Mouse (Mus musculus): Measurements from ENCODE around the gene Slc44a5. TPM values are rescaled to one million over a fixed set of nuclear protein-coding genes. Genes with fewer than 3 reads are reported as not detected.

Slc44a5 gene
- 0.68 and 0.97 TPM in 2 replicates for polyA plus RNA-seq (2015; fragmentation: Nextera tagmentation; extraction: Ambion mirVana)

- Histone ChIP-seq H3K4me2 (replicated peaks) (peak within 1 kb of the TSS; percentile 98), H3K4me3 (replicated peaks) (peak within 1 kb of the TSS; percentile 53), H3K36me3 (no peaks in the 10 kb centered on the region), H3K4me1 (replicated peaks) (peaks cover 12% of the 10 kb centered on the region), H3K27ac (no peak within 1 kb of the TSS), H3K9ac (peak within 1 kb of the TSS; percentile 54), H3K9me3 (no peaks in the 10 kb centered on the region), H3K27me3 (replicated peaks) (peaks cover 25% of the 10 kb centered on the region)
- under 1% methylated on average over 66 of the region's 66 CpGs for WGBS
- peak; percentile 67 for ATAC-seq
These were observed at the start of gene Slc44a5 for GRCm38 (mm10) chr3:153973171-153973948. Slc44a5 (plus strand) TSS chr3:153973436.

- WGBS: 89% methylated on average over 7 of the region's 7 CpGs
- Histone ChIP-seq H3K27me3 (replicated peaks) (no peaks in the 10 kb centered on the region), H3K27ac (no peak overlapping the region), H3K4me1 (replicated peaks) (no peaks in the 10 kb centered on the region), H3K9ac (no peak overlapping the region), H3K4me2 (replicated peaks) (no peak overlapping the region), H3K36me3 (peaks cover 12% of the 10 kb centered on the region), H3K9me3 (no peaks in the 10 kb centered on the region), H3K4me3 (replicated peaks) (no peak overlapping the region)
- ATAC-seq: no peak
These were observed 46.9 kb upstream of the Slc44a5 start for GRCm38 (mm10) chr3:153926333-153926732.

DNA sequence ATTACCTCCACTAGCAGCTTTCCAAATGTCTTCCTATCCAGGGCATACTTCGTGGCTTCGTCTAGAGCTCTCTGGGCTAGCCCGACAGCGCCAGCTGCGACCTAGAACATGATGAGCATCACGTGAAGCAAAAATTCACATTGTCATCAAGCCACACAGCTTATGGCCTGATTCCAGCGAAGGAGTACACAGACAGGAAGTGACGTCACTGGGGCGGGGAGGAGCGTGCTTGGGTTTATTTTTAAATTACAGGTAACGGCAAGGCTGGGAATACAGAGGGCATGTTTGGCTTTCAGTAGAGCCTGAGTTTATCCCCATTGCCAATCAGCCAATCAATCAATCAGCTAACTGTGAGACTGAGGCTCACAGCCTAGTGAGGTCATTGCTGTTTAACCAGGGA lies 43.7 kb upstream of the Slc44a5 start:
- Histone ChIP-seq H3K9me3 (no peaks in the 10 kb centered on the region), H3K27ac (no peak overlapping the region), H3K4me1 (replicated peaks) (no peaks in the 10 kb centered on the region), H3K4me2 (replicated peaks) (no peak overlapping the region), H3K4me3 (replicated peaks) (no peak overlapping the region), H3K27me3 (replicated peaks) (no peaks in the 10 kb centered on the region), H3K9ac (no peak overlapping the region), H3K36me3 (peaks cover 13% of the 10 kb centered on the region)
- 89% methylated on average over 11 of the region's 11 CpGs for WGBS
- no peak for ATAC-seq

DNA sequence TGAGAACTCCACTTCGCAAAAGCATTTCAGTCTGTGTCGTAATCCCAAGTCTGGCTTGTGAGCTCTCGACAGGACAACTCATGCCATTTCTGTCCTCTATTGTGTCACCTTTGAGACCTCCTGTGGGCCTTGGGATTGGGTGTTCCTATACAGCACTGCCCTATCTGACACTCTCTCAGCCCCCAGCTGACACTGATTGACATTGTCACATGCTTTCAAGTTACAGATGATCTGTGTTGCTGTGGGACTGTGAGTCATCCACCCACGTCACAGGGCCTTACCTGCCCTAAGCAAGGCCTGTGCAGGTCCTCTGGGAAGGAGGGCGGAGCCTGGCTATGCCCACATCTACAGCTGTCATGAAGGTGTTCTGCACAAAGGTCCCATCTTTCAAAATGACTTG lies 40.8 kb upstream of the Slc44a5 start:
- no peak overlapping the region for H3K9ac ChIP-seq
- ATAC-seq: no peak
- H3K36me3 ChIP-seq: peaks cover 14% of the 10 kb centered on the region
- H3K9me3 ChIP-seq: no peaks in the 10 kb centered on the region
- H3K4me1 ChIP-seq (replicated peaks): no peaks in the 10 kb centered on the region; the same call in 1 of the 2 replicates
- no peak overlapping the region for H3K27ac ChIP-seq
- H3K27me3 ChIP-seq (replicated peaks): no peaks in the 10 kb centered on the region
- H3K4me3 ChIP-seq (replicated peaks): no peak overlapping the region
- 92% methylated on average over 5 of the region's 5 CpGs for WGBS
- H3K4me2 ChIP-seq (replicated peaks): no peak overlapping the region

- H3K4me1 ChIP-seq (replicated peaks): no peaks in the 10 kb centered on the region; the same call in 1 of the 2 replicates
- peaks cover 11% of the 10 kb centered on the region; the same call in 1 of the 2 replicates for H3K36me3 ChIP-seq
- no peak overlapping the region for H3K9ac ChIP-seq
- H3K4me2 ChIP-seq (replicated peaks): no peak overlapping the region
- 0 out of 2 replicates have a peak, but pooled peaks have one; percentile 24 for ATAC-seq
- no peak overlapping the region for H3K27ac ChIP-seq
- H3K27me3 ChIP-seq (replicated peaks): no peaks in the 10 kb centered on the region
- WGBS: 77% methylated on average over 9 of the region's 9 CpGs
- H3K4me3 ChIP-seq (replicated peaks): no peak overlapping the region
- no peaks in the 10 kb centered on the region for H3K9me3 ChIP-seq
These were observed 37.4 kb upstream of the Slc44a5 start for GRCm38 (mm10) chr3:153935878-153936277.

- H3K9ac ChIP-seq: no peak overlapping the region
- H3K36me3 ChIP-seq: peaks cover 11% of the 10 kb centered on the region; the same call in 1 of the 2 replicates
- H3K27ac ChIP-seq: no peak overlapping the region
- H3K4me2 ChIP-seq (replicated peaks): no peak overlapping the region
- ATAC-seq: no peak
- no peaks in the 10 kb centered on the region for H3K27me3 ChIP-seq (replicated peaks)
- no peaks in the 10 kb centered on the region for H3K9me3 ChIP-seq
- no peaks in the 10 kb centered on the region; the same call in 1 of the 2 replicates for H3K4me1 ChIP-seq (replicated peaks)
- 92% methylated on average over 17 of the region's 17 CpGs for WGBS
- H3K4me3 ChIP-seq (replicated peaks): no peak overlapping the region
These were observed 36.0 kb upstream of the Slc44a5 start for GRCm38 (mm10) chr3:153937116-153937810.

DNA sequence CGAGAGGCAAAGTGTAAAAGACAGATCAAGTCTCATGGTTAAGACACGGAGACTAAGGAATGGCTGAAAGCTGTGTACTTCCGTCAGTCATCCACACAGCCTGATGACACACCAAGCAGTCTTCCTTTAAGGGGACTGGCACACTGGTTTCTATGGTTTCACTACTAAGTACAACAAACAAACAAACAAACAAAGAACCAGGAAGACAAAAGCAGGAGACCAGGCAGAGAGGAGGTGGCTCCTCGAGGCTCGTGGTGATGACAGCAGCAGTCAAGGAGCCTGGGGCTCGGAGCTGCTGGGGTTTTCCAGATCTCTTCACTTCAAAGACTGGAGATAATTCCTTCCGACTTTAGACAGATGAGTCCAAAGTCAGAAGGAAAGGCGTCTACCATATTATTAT lies 33.2 kb upstream of the Slc44a5 start:
- Histone ChIP-seq H3K4me2 (replicated peaks) (no peak overlapping the region), H3K4me3 (replicated peaks) (no peak overlapping the region), H3K27ac (no peak overlapping the region), H3K9ac (no peak overlapping the region), H3K9me3 (no peaks in the 10 kb centered on the region), H3K4me1 (replicated peaks) (peaks cover 5% of the 10 kb centered on the region), H3K27me3 (replicated peaks) (no peaks in the 10 kb centered on the region), H3K36me3 (0 out of 2 replicates have a peak, but pooled peaks cover 5% of the 10 kb centered on the region)
- ATAC-seq: no peak
- 90% methylated on average over 8 of the region's 8 CpGs for WGBS

DNA sequence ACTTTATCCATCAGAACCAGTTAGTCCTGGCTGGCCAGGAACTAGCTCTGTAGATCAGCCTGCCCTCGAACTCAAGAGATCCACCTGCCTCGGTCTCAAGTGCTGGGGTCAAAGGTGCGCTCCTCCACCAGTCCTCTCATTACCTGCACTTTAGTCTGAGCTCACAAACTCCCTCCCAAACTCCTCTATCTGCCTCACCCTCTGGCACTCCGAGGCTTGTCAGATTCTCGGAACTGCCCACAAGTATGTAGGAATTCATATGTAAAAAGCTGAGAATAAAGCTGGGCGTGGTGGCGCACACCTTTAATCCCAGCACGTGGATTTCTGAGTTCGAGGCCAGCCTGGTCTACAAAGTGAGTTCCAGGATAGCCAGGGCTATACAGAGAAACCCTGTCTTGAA lies 32.8 kb upstream of the Slc44a5 start:
- Histone ChIP-seq H3K27ac (no peak overlapping the region), H3K9me3 (no peaks in the 10 kb centered on the region), H3K9ac (no peak overlapping the region), H3K27me3 (replicated peaks) (no peaks in the 10 kb centered on the region), H3K4me3 (replicated peaks) (no peak overlapping the region), H3K4me1 (replicated peaks) (peaks cover 5% of the 10 kb centered on the region), H3K36me3 (0 out of 2 replicates have a peak, but pooled peaks cover 5% of the 10 kb centered on the region), H3K4me2 (replicated peaks) (no peak overlapping the region)
- ATAC-seq: no peak
- 93% methylated on average over 9 of the region's 9 CpGs for WGBS

- no peaks in the 10 kb centered on the region for H3K9me3 ChIP-seq
- 0 out of 2 replicates have a peak, but pooled peaks cover 3% of the 10 kb centered on the region for H3K36me3 ChIP-seq
- WGBS: 95% methylated on average over 13 of the region's 13 CpGs
- H3K4me1 ChIP-seq (replicated peaks): peaks cover 5% of the 10 kb centered on the region
- ATAC-seq: no peak
- H3K27ac ChIP-seq: no peak overlapping the region
- H3K9ac ChIP-seq: no peak overlapping the region
- no peak overlapping the region for H3K4me2 ChIP-seq (replicated peaks)
- H3K27me3 ChIP-seq (replicated peaks): no peaks in the 10 kb centered on the region
- H3K4me3 ChIP-seq (replicated peaks): no peak overlapping the region
These were observed 31.6 kb upstream of the Slc44a5 start for GRCm38 (mm10) chr3:153941613-153942012.

GRCm38 (mm10) chr3:153943003-153943640 lies 30.1 kb upstream of the Slc44a5 start:
- 20% methylated on average over 12 of the region's 12 CpGs for WGBS
- no peak overlapping the region for H3K9ac ChIP-seq
- H3K4me2 ChIP-seq (replicated peaks): peak overlapping the region; percentile 73
- H3K4me1 ChIP-seq (replicated peaks): peaks cover 5% of the 10 kb centered on the region
- H3K36me3 ChIP-seq: no peaks in the 10 kb centered on the region
- peak overlapping the region; percentile 86; the same call in 1 of the 2 replicates for H3K27ac ChIP-seq
- no peaks in the 10 kb centered on the region for H3K27me3 ChIP-seq (replicated peaks)
- peak overlapping the region; percentile 83 for H3K4me3 ChIP-seq (replicated peaks)
- ATAC-seq: no peak
- no peaks in the 10 kb centered on the region for H3K9me3 ChIP-seq

DNA sequence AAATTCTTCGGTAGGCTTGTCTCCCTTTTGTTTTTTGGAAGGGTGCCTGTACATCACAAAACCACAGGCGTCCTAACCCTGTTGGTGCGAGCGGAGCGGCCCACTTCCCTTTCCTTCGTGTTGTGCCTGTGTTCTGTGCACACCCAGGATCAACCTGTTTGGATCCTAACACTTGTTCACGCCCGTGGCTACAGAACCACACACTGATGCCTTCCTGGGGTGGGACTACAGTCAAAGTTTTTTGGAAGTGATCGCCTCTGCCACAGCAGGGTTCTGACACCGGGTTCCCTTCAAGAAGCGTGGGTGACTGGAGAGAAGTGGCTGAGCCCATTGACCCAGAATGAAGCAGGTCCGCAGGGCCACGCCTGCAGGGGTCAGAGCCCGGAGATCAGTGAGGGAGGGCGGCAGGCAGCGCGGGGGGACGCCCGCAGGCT lies 29.3 kb upstream of the Slc44a5 start:
- Histone ChIP-seq H3K36me3 (no peaks in the 10 kb centered on the region), H3K9me3 (no peaks in the 10 kb centered on the region), H3K4me1 (replicated peaks) (peaks cover 5% of the 10 kb centered on the region), H3K4me3 (replicated peaks) (peak overlapping the region; percentile 83), H3K27me3 (replicated peaks) (no peaks in the 10 kb centered on the region), H3K4me2 (replicated peaks) (peak overlapping the region; percentile 73), H3K9ac (peak overlapping the region; percentile 82), H3K27ac (peak overlapping the region; percentile 86)
- 0% methylated on average over 19 of the region's 19 CpGs for WGBS
- peak; percentile 82 for ATAC-seq

All from intestine, embryonic 15.5 days (tissue).